14 mouse cellular contexts compared by ENCODE assay signal in genomic region chr10:40263691-40264090, GRCm38 (mm10). TPM values are rescaled to one million over a fixed set of nuclear protein-coding genes. Genes with fewer than 3 reads are reported as not detected.
DNase-seq lines count a peak whose midpoint lies in the region; ATAC-seq and TF ChIP-seq lines count a peak whose summit lies in the region.
"Had no signal": no experiment of that assay in that cellular context is flagged by ENCODE, and none has a peak within 500 bp of the region (broad histone marks: within the 10 kb centered on the region; RNA-seq: fewer than 3 reads in every experiment).

No protein-coding gene starts in this region.

- H3K4me2 ChIP-seq in kidney, embryonic 16.5 days (replicated peaks; ENCODE audit: low read depth, low read length) = no peak overlapping the region
- H3K4me2 ChIP-seq: heart, embryonic 13.5 days; limb, embryonic 12.5 days had no signal

- H3K9ac ChIP-seq in kidney, embryonic 16.5 days (replicated peaks; ENCODE audit: low read length) = no peak overlapping the region
- no peak overlapping the region for H3K9ac ChIP-seq in MEL (ENCODE audit: control insufficient read depth, low read depth, low read length, poor library complexity, severe bottlenecking)
- H3K9ac ChIP-seq: heart, embryonic 13.5 days; limb, embryonic 12.5 days had no signal

- H3K27me3 ChIP-seq in kidney, embryonic 16.5 days (ENCODE audit: insufficient read depth, low read length) = no peaks in the 10 kb centered on the region
- H3K27me3 ChIP-seq in MEL (ENCODE audit: control insufficient read depth in 1 of 2, insufficient read depth in 2 of 2, low read length in 2 of 2) = no peaks in the 10 kb centered on the region
- H3K27me3 ChIP-seq: heart, embryonic 13.5 days; limb, embryonic 12.5 days had no signal

- TF ChIP-seq RAD21 in MEL (IDR thresholded peaks at IDR 0.05; ENCODE audit: low read depth, low read length) = no peak

- H3K79me2 ChIP-seq in MEL (ENCODE audit: control insufficient read depth, insufficient read depth, low read length, poor library complexity) = no peaks in the 10 kb centered on the region

- no peak overlapping the region for H3K4me3 ChIP-seq in kidney, embryonic 16.5 days (ENCODE audit: low read length)
- H3K4me3 ChIP-seq in MEL (ENCODE audit: control insufficient read depth in 1 of 2, insufficient read depth in 1 of 2, low read depth in 2 of 2, low read length in 2 of 2) = no peak overlapping the region
- H3K4me3 ChIP-seq: heart, embryonic 13.5 days; limb, embryonic 12.5 days had no signal

- ATAC-seq in kidney, embryonic 16.5 days (ENCODE audit: low FRiP score, low TSS enrichment) = no peak
- ATAC-seq: intestine, embryonic 16.5 days had no signal

- no peak for TF ChIP-seq EP300 in MEL (IDR thresholded peaks at IDR 0.05; ENCODE audit: low read depth in 1 of 2, low read length in 2 of 2)

- no peak overlapping the region for H3K27ac ChIP-seq in kidney, embryonic 16.5 days (ENCODE audit: low read length)
- no peak overlapping the region; the same call in 1 of the 2 replicates for H3K27ac ChIP-seq in MEL (ENCODE audit: control insufficient read depth, low read depth, low read length)
- H3K27ac ChIP-seq: heart, embryonic 13.5 days; limb, embryonic 12.5 days had no signal

- H3K9me3 ChIP-seq in kidney, embryonic 16.5 days (ENCODE audit: low read length) = no peaks in the 10 kb centered on the region
- no peaks in the 10 kb centered on the region for H3K9me3 ChIP-seq in MEL (replicated peaks; ENCODE audit: insufficient read depth, low read length)

- WGBS in kidney, embryonic 16.5 days = 90% methylated on average over 4 of the region's 4 CpGs

- no peak for TF ChIP-seq CTCF in MEL (IDR thresholded peaks at IDR 0.05 in 2 of 3, conservative IDR thresholded peaks at IDR 0.05 in 1 of 3; ENCODE audit: control insufficient read depth in 1 of 3, insufficient read depth in 1 of 3, low read depth in 2 of 3, low read length in 3 of 3, poor library complexity in 1 of 3, severe bottlenecking in 1 of 3)

- TF ChIP-seq POLR2A in MEL (IDR thresholded peaks at IDR 0.05; ENCODE audit: control insufficient read depth in 1 of 2, insufficient read depth in 1 of 2, low read depth in 1 of 2, low read length in 2 of 2, poor library complexity in 1 of 2) = no peak

- peaks cover 4% of the 10 kb centered on the region; the same call in 1 of the 2 replicates for H3K4me1 ChIP-seq in kidney, embryonic 16.5 days (ENCODE audit: insufficient read depth, low read length)
- peaks cover 0 to 13% of the 10 kb centered on the region in 2 experiments; a peak in 2 of 4 replicates for H3K4me1 ChIP-seq in MEL (ENCODE audit: control insufficient read depth in 1 of 2, insufficient read depth in 2 of 2, low read length in 2 of 2)
- H3K4me1 ChIP-seq: limb, embryonic 12.5 days had no signal

- H3K36me3 ChIP-seq in kidney, embryonic 16.5 days (ENCODE audit: insufficient read depth, low read length) = no peaks in the 10 kb centered on the region
- H3K36me3 ChIP-seq in MEL (ENCODE audit: control insufficient read depth in 1 of 2, insufficient read depth in 2 of 2, low read length in 2 of 2) = peaks cover 0 to 12% of the 10 kb centered on the region in 2 experiments; a peak in 2 of 4 replicates
- H3K36me3 ChIP-seq: heart, embryonic 13.5 days; limb, embryonic 12.5 days had no signal

- peak; percentile 62 to 74 for DNase-seq in kidney, adult 8-10 months
- peak; percentile 47 for DNase-seq in MEL (ENCODE audit: low read depth, low spot score)
- peak; percentile 63 for DNase-seq in adrenal gland, postnatal 10 days
- peak; percentile 66 for DNase-seq in kidney, postnatal 25 days
- DNase-seq in thymus, postnatal 10 days (ENCODE audit: low spot score in 2 of 2) = no peak
- no peak for DNase-seq in layer of hippocampus, adult 11-12 months (ENCODE audit: low spot score)
- DNase-seq: cerebellum, adult 2 months; lung, adult 18-20 months; retina, postnatal 1 day; thymus, postnatal 4 days had no signal

TF ChIP-seq in MEL, 35 proteins besides CTCF, POLR2A, EP300 and RAD21:
- TF ChIP-seq NELFE (IDR thresholded peaks at IDR 0.05; ENCODE audit: low read depth, low read length) (no peak), RCOR1 (IDR thresholded peaks at IDR 0.05; ENCODE audit: low read depth, low read length) (no peak), ZC3H11A (IDR thresholded peaks at IDR 0.05; ENCODE audit: low read depth, low read length) (no peak), MYB (IDR thresholded peaks at IDR 0.05; ENCODE audit: low read depth, low read length) (no peak), ETS1 (IDR thresholded peaks at IDR 0.05; ENCODE audit: low read depth, low read length) (no peak), UBTF (IDR thresholded peaks at IDR 0.05; ENCODE audit: borderline replicate concordance, insufficient read depth, low read depth, low read length) (no peak)

RNA-seq across cellular contexts. Expression of gene Gtf3c6, which starts 5.8 kb away (rescaled TPM):
- 103 and 106 TPM in 2 replicates for polyA plus RNA-seq in kidney, embryonic 16.5 days (2015; fragmentation: Nextera tagmentation; extraction: Ambion mirVana)
- total RNA-seq in MEL (2012; rRNA removed) = 41.6 and 42.0 TPM in 2 replicates
- 10 to 100 TPM in 1 of 2 experiments, not detected in 1; 56.6 TPM for polyA plus RNA-seq in MEL (2012; ENCODE audit: insufficient read depth in 1 of 2, insufficient read length in 2 of 2, low read depth in 1 of 2, low replicate concordance in 2 of 2, missing spikeins in 1 of 2)
- total RNA-seq in adrenal gland, postnatal 10 days (2021) = 10 to 100 TPM; 29.6 to 30.7 TPM

RNA-seq across cellular contexts. Expression of gene Rpf2, which starts 16.9 kb away (rescaled TPM):
- 61.1 and 71.0 TPM in 2 replicates for polyA plus RNA-seq in kidney, embryonic 16.5 days (2015; fragmentation: Nextera tagmentation; extraction: Ambion mirVana)
- total RNA-seq in MEL (2012; rRNA removed) = 104 and 122 TPM in 2 replicates
- polyA plus RNA-seq in MEL (2012; ENCODE audit: insufficient read depth in 1 of 2, insufficient read length in 2 of 2, low read depth in 1 of 2, low replicate concordance in 2 of 2, missing spikeins in 1 of 2) = 10 to 100 TPM in 1 of 2 experiments, not detected in 1; 92.8 TPM
- 10 to 100 TPM; 19.6 to 23.6 TPM for total RNA-seq in adrenal gland, postnatal 10 days (2021)

RNA-seq across cellular contexts. Expression of gene Amd1, which starts 38.3 kb away (rescaled TPM):
- polyA plus RNA-seq in kidney, embryonic 16.5 days (2015; fragmentation: Nextera tagmentation; extraction: Ambion mirVana) = 53.1 and 57.7 TPM in 2 replicates
- 84.7 and 102 TPM in 2 replicates for total RNA-seq in MEL (2012; rRNA removed)
- polyA plus RNA-seq in MEL (2012; ENCODE audit: insufficient read depth in 1 of 2, insufficient read length in 2 of 2, low read depth in 1 of 2, low replicate concordance in 2 of 2, missing spikeins in 1 of 2) = 10 to 100 TPM in 1 of 2 experiments, not detected in 1; 81.2 TPM
- 10 to 100 TPM; 30.2 to 31.8 TPM for total RNA-seq in adrenal gland, postnatal 10 days (2021)

Comparison
In these comparisons a context has a peak if more than half of its experiments do, and no peak if none do; other contexts are left out.
1. DNase-seq: peak in kidney, adult 8-10 months (2 of 2), MEL (single experiment), adrenal gland, postnatal 10 days (single experiment) and kidney, postnatal 25 days (2 of 2); none in thymus, postnatal 10 days (0 of 2) and layer of hippocampus, adult 11-12 months (single experiment).